Mouse (Mus musculus) liver, adult 2 months (tissue): Measurements from ENCODE around the gene Plcl2. TPM values are rescaled to one million over a fixed set of nuclear protein-coding genes. Genes with fewer than 3 reads are reported as not detected.

Experiments used
- DNase-seq: peaks from one replicate; pipeline ENCODE4 v3.0.0-alpha.2; 2011; ENCODE audit warnings: low read depth, low spot score; ENCODE audit errors: extremely low read depth
- H3K27ac ChIP-seq: fragments of 200-500 bp; replicated peaks from 2 replicates; pipeline ENCODE4 v1.5.1; 2012; ENCODE audit warnings: low read depth, mild to moderate bottlenecking, control low read depth, inconsistent platforms, low read length; ENCODE audit not compliant: insufficient read depth
- H3K27me3 ChIP-seq: fragments of 200-500 bp; 2 replicates; pipeline ENCODE4 v1.6.1; 2012; ENCODE audit warnings: mild to moderate bottlenecking, moderate library complexity, low read length, inconsistent platforms; ENCODE audit not compliant: control insufficient read depth, insufficient read depth
- H3K36me3 ChIP-seq: fragments of 200-500 bp; 2 replicates; pipeline ENCODE4 v1.6.1; 2012; ENCODE audit warnings: low read length, inconsistent platforms; ENCODE audit not compliant: control insufficient read depth, insufficient read depth
- H3K4me1 ChIP-seq: fragments of 200-500 bp; 2 replicates; pipeline ENCODE4 v1.6.1; 2011; ENCODE audit warnings: low read length; ENCODE audit not compliant: control insufficient read depth, insufficient read depth
- H3K4me3 ChIP-seq: fragments of 200-500 bp; 2 replicates; pipeline ENCODE4 v1.5.1; 2011; ENCODE audit warnings: low read depth, mild to moderate bottlenecking, control low read depth, low read length, moderate library complexity; ENCODE audit not compliant: insufficient read depth
- H3K79me2 ChIP-seq: fragments of 200-500 bp; 2 replicates; pipeline ENCODE4 v1.6.1; 2012; ENCODE audit warnings: inconsistent platforms, mild to moderate bottlenecking, low read length, moderate library complexity; ENCODE audit not compliant: control insufficient read depth, insufficient read depth
- H3K9ac ChIP-seq: fragments of 200-500 bp; 2 replicates; pipeline ENCODE4 v1.6.1; 2012; ENCODE audit warnings: low read depth, mild to moderate bottlenecking, control low read depth, inconsistent platforms, low read length
- CTCF ChIP-seq: fragments of 200-500 bp; IDR thresholded peaks from 2 replicates; pipeline ENCODE4 v1.5.1; 2011; ENCODE audit warnings: low read depth, low read length, control low read depth
- POLR2A ChIP-seq: fragments of 200-500 bp; IDR thresholded peaks from 2 replicates; pipeline ENCODE4 v1.6.1; 2011; ENCODE audit warnings: low read length, control low read depth; ENCODE audit not compliant: insufficient read depth; ENCODE audit errors: extremely low read depth
- WGBS: fragments of 180-500 bp; shearing (Covaris S2); methylation state at CpG from one replicate; pipeline ENCODE4 v1.1.7; 2018; 5-methylcytosine and 5-hydroxymethylcytosine counted together
- polyA plus RNA-seq: library from polyadenylated mRNA; depleted of rRNA; stranded (reverse); fragments of >200 nt; gene quantifications from 2 replicates; pipeline ENCODE4 v1.2.3, GENCODE M21; 2012; rRNA removed
- total RNA-seq: library from RNA; depleted of rRNA; stranded (reverse); fragments of >200 nt; gene quantifications from 2 replicates; pipeline ENCODE4 v1.2.3, GENCODE M21; 2014; rRNA removed

The Plcl2 gene
- total and polyA plus RNA-seq, 2 experiments = 4.2 to 12.4 TPM

DNA sequence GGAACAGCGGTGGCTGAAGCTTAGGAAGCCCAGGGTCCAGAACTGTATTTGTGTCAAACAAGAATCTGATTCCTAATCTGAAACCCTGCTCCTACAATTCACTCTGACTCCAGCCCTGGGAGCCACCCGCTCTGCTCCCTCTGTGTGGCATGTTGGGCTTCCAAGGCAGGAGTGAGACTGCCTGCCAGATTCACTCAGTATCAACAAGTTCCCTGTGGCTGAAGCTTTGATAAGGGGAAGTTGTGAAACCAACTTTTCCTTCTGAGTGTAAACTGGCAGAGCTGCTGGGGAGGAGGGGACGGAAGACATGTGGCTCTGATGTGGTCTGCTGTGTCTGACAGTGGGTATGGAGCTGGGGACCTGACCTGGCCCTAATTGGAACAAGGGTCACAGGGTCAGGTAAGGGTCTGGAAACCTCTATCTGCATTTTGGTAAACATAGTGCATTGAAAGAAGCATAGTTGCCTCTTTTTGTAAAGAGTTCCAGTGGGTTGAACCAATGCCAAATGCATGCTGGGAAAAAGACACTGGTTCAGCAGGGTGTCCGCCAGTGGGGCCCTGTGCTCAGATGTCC, 226.3 kb downstream of the Plcl2 start:
- H3K79me2 ChIP-seq = no peaks in the 10 kb centered on the region
- peaks cover 2% of the 10 kb centered on the region; the same call in 1 of the 2 replicates for H3K36me3 ChIP-seq
- peak overlapping the region; percentile 38 for H3K27ac ChIP-seq
- H3K4me3 ChIP-seq = no peak overlapping the region
- peak; percentile 91 for DNase-seq
- TF ChIP-seq CTCF = no peak
- TF ChIP-seq POLR2A = no peak
- no peaks in the 10 kb centered on the region for H3K27me3 ChIP-seq
- 0 out of 2 replicates have a peak overlapping the region, but pooled peaks have one; percentile 9 for H3K9ac ChIP-seq
- peaks cover 5% of the 10 kb centered on the region for H3K4me1 ChIP-seq
- WGBS = 18% methylated on average over 4 of the region's 4 CpGs

DNA sequence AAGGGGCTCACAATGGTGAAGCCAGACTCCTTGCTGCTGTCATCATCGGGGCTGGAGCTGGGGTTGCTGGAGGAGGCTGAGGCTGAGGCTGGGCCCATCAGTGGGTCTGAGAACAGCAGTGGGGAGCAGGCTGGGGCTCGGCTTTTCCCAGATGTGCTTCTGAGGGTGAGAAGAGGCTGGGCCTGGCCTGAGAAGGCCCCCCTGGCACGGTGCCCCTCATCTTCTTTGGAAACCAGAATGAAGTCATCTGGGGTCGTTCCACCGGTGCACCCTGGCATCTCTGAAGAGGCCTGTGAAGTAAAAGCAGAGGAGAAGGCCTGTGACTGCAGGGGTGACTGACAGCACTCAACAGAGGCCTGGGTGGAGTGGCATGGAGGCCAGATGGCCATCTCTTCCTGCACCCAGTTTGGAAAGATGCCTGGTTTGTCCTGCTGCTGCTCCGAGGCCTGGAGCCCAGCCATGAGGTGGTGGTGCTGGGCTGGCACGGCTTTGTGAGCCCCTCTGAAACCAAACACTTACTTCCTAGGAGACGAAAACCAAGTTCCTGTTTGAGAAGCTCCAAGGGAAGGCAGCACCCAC, 226.8 kb downstream of the Plcl2 start:
- 57% methylated on average over 8 of the region's 8 CpGs for WGBS

DNA sequence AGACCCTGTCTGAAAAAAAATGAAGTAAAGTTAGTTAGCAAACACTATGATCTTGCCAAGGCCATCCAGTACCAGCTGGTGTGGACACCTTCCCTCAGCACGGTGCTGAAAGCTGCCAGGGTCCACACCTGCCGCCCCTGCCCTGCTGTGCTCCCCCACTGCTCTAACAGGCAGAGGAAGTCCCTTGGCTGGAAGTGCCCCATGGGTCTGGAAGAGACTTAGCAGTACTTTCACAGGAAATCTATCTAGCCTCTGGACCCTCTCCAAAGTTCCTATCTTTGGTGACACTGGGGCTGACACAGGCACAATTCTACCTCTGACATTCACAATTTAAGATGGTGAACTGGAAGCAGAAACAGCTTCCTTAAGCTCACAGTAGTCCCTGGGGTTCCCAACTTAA, 227.9 kb downstream of the Plcl2 start:
- H3K27ac ChIP-seq = peak overlapping the region; percentile 6; the same call in 1 of the 2 replicates
- H3K4me3 ChIP-seq = no peak overlapping the region
- H3K9ac ChIP-seq = no peak overlapping the region
- no peak for DNase-seq
- no peaks in the 10 kb centered on the region for H3K79me2 ChIP-seq
- TF ChIP-seq POLR2A = no peak
- no peak for TF ChIP-seq CTCF
- H3K36me3 ChIP-seq = peaks cover 5% of the 10 kb centered on the region; the same call in 1 of the 2 replicates
- 38% methylated on average over 2 of the region's 2 CpGs for WGBS
- H3K27me3 ChIP-seq = no peaks in the 10 kb centered on the region
- peaks cover 5% of the 10 kb centered on the region for H3K4me1 ChIP-seq

More for the DNA sequence above, 226.8 kb downstream of the Plcl2 start:
- peak; percentile 7 for DNase-seq
- TF ChIP-seq POLR2A (no peak), CTCF (no peak)
- Histone ChIP-seq H3K4me3 (no peak overlapping the region), H3K27ac (peak overlapping the region; percentile 21), H3K4me1 (peaks cover 5% of the 10 kb centered on the region), H3K27me3 (no peaks in the 10 kb centered on the region), H3K79me2 (no peaks in the 10 kb centered on the region), H3K9ac (no peak overlapping the region), H3K36me3 (peaks cover 3% of the 10 kb centered on the region; the same call in 1 of the 2 replicates)

Other genes starting within 250 kb of the Plcl2 start
- 0.09 and 0.13 TPM in 2 replicates for gene Dazl, start 215.8 kb upstream of the Plcl2 start, total RNA-seq
- not detected in 2 replicates for gene Dazl, start 215.8 kb upstream of the Plcl2 start, polyA plus RNA-seq